Mouse (Mus musculus): ENCODE measurements around the gene Olfr259. TPM values are rescaled to one million over a fixed set of nuclear protein-coding genes. Genes with fewer than 3 reads are reported as not detected.

Gene Olfr259
- polyA plus RNA-seq (2014; fragmentation: Nextera tagmentation; extraction: Ambion mirVana), result not detected in 2 replicates

DNA sequence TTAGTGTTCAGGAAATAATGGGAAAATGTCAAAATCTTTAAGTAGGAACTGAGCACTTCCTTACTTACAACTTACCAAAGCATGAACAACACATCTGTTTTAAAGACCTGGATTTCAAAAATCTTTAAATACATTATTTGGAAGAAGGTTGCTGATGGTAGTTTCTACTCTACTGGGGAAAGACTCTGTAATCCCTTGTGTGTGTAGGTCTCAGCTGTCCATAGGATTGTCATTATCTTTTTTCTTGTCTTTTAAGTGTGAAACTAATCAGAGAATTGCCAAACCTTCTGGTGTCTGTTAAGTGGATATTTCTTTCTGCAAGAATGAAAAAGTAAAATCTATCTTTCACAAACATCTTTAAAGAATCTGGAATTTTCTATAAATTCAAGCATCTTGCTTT, at the start of gene Olfr259:
TSS of gene Olfr259 (minus strand) at position 101 of the 400 bp plus-strand sequence.
- DNase-seq (ENCODE audit: low spot score) (no peak), ATAC-seq (ENCODE audit: insufficient read depth, low FRiP score, low TSS enrichment) (no peak)
- Histone ChIP-seq H3K9me3 (ENCODE audit: control insufficient read depth, low read length) (no peaks in the 10 kb centered on the region), H3K27ac (ENCODE audit: low read depth, low read length) (no peak within 1 kb of the TSS), H3K36me3 (ENCODE audit: control insufficient read depth, insufficient read depth, low read length) (no peaks in the 10 kb centered on the region), H3K4me1 (ENCODE audit: control insufficient read depth, insufficient read depth, low read length) (no peaks in the 10 kb centered on the region), H3K9ac (ENCODE audit: low read length) (no peak within 1 kb of the TSS), H3K27me3 (ENCODE audit: control insufficient read depth, insufficient read depth, low read length) (no peaks in the 10 kb centered on the region), H3K4me2 (ENCODE audit: low read depth) (no peak within 1 kb of the TSS), H3K4me3 (ENCODE audit: low read depth, low read length) (no peak within 1 kb of the TSS)

DNA sequence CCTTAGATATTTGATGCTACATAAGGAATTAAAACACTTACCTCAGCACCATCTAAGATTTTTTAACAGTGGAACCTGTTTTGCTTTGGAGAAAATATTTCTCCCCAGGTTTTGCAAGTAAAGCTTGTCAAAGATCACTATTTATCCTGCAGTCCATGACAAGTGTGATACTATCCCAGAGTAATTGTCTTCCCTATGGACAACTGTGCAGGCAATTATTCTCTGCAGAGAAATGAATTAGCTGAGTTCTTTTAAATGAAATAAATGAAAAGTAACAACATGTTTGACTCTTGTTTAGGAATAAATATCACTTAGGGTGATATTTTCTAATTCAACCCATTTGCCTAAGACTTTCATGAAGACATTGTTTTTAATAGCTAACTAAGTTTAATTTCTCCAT, 38.2 kb upstream of the Olfr259 start, which contains the start of gene Olfr1111:
TSS of gene Olfr1111 (minus strand) at position 101 of the 400 bp plus-strand sequence.
- no peak for ATAC-seq (ENCODE audit: insufficient read depth, low FRiP score, low TSS enrichment)
- H3K4me1 ChIP-seq (ENCODE audit: control insufficient read depth, insufficient read depth, low read length), result no peaks in the 10 kb centered on the region
- H3K9me3 ChIP-seq (ENCODE audit: control insufficient read depth, low read length), result no peaks in the 10 kb centered on the region
- no peak within 1 kb of the TSS for H3K4me3 ChIP-seq (ENCODE audit: low read depth, low read length)
- H3K27ac ChIP-seq (ENCODE audit: low read depth, low read length), result no peak within 1 kb of the TSS
- no peaks in the 10 kb centered on the region for H3K27me3 ChIP-seq (ENCODE audit: control insufficient read depth, insufficient read depth, low read length)
- DNase-seq (ENCODE audit: low spot score), result no peak
- H3K4me2 ChIP-seq (ENCODE audit: low read depth), result no peak within 1 kb of the TSS
- no peak within 1 kb of the TSS for H3K9ac ChIP-seq (ENCODE audit: low read length)
- H3K36me3 ChIP-seq (ENCODE audit: control insufficient read depth, insufficient read depth, low read length), result no peaks in the 10 kb centered on the region

DNA sequence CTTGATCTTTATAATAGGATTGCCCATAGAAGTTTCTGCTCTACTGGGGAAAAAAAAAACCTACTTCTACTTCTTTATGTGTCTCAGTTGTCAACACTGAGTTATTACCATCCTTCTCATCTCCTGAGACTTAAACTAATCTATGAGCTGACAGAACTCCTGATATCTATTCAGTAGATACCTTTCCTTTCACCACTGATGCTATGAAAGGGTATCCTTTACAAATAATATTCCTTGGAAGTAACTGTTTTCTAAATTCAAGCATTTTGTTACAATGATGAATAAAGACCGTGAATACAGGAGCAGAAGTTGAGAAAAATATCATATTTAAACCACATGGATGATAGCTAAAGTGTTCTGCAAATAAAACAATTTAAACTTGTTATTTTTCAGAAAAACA, 25.8 kb upstream of the Olfr259 start, which contains the start of gene Olfr1110:
TSS of gene Olfr1110 (minus strand) at position 101 of the 400 bp plus-strand sequence.
- Histone ChIP-seq H3K4me2 (ENCODE audit: low read depth) (no peak within 1 kb of the TSS), H3K27ac (ENCODE audit: low read depth, low read length) (no peak within 1 kb of the TSS), H3K4me3 (ENCODE audit: low read depth, low read length) (no peak within 1 kb of the TSS), H3K4me1 (ENCODE audit: control insufficient read depth, insufficient read depth, low read length) (no peaks in the 10 kb centered on the region), H3K9me3 (ENCODE audit: control insufficient read depth, low read length) (no peaks in the 10 kb centered on the region), H3K36me3 (ENCODE audit: control insufficient read depth, insufficient read depth, low read length) (no peaks in the 10 kb centered on the region), H3K27me3 (ENCODE audit: control insufficient read depth, insufficient read depth, low read length) (no peaks in the 10 kb centered on the region), H3K9ac (ENCODE audit: low read length) (no peak within 1 kb of the TSS)
- DNase-seq (ENCODE audit: low spot score), result no peak
- WGBS, result 85% methylated on average over 1 of the region's 1 CpGs
- ATAC-seq (ENCODE audit: insufficient read depth, low FRiP score, low TSS enrichment), result no peak

DNA sequence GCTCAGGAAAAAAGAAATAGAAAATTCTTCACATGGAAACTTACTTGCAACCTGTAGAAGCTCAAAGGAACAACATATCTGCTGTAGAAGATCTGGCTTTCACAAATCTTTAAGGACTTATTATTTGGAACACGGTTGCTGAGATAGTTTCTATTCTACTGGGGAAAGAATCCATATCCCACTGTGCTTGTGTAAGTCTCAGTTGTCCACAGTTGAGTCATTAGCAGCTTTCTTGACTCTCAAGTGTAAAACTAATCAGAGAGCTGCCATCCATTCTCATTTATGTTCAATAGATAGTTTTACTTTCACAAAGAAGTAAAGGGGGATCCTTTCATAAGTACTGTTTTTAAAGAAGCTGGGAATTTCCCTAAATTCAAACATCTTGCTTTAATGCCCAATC, 18.5 kb downstream of the Olfr259 start, which contains the start of gene Olfr1109:
TSS of gene Olfr1109 (minus strand) at position 101 of the 400 bp plus-strand sequence.
- ATAC-seq (ENCODE audit: insufficient read depth, low FRiP score, low TSS enrichment) (no peak), DNase-seq (ENCODE audit: low spot score) (no peak)
- Histone ChIP-seq H3K9ac (ENCODE audit: low read length) (no peak within 1 kb of the TSS), H3K27me3 (ENCODE audit: control insufficient read depth, insufficient read depth, low read length) (no peaks in the 10 kb centered on the region), H3K4me2 (ENCODE audit: low read depth) (no peak within 1 kb of the TSS), H3K27ac (ENCODE audit: low read depth, low read length) (no peak within 1 kb of the TSS), H3K4me3 (ENCODE audit: low read depth, low read length) (no peak within 1 kb of the TSS), H3K4me1 (ENCODE audit: control insufficient read depth, insufficient read depth, low read length) (no peaks in the 10 kb centered on the region), H3K36me3 (ENCODE audit: control insufficient read depth, insufficient read depth, low read length) (no peaks in the 10 kb centered on the region), H3K9me3 (ENCODE audit: control insufficient read depth, low read length) (no peaks in the 10 kb centered on the region)
- WGBS, result 77% methylated on average over 1 of the region's 1 CpGs

DNA sequence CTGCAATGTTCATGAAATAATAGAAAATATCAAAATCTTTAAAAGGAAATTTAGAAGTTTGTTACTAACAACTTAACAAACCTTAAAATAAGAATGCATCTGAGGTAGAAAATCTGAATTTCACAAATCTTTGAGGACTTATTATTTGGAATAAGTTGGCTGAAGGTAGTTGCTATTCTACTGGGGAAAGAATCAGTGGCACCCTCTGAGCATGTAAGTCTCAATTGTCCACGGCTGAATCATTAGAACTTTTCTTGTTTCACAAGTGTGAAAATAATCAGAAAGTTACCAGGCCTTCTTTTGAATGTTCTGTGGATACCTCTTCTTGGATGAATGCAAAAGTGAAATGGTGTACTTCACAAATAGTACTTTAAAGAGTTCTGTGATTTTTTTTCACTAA, 38.6 kb downstream of the Olfr259 start, which contains the start of gene Olfr1107:
TSS of gene Olfr1107 (minus strand) at position 101 of the 400 bp plus-strand sequence.
- no peak for ATAC-seq (ENCODE audit: insufficient read depth, low FRiP score, low TSS enrichment)
- H3K27ac ChIP-seq (ENCODE audit: low read depth, low read length), result no peak within 1 kb of the TSS
- 71% methylated on average over 1 of the region's 1 CpGs for WGBS

More for the DNA sequence above, 38.6 kb downstream of the Olfr259 start, which contains the start of gene Olfr1107:
- H3K9ac ChIP-seq (ENCODE audit: low read length), result no peak within 1 kb of the TSS
- no peak within 1 kb of the TSS for H3K4me3 ChIP-seq (ENCODE audit: low read depth, low read length)
- H3K27me3 ChIP-seq (ENCODE audit: control insufficient read depth, insufficient read depth, low read length), result no peaks in the 10 kb centered on the region
- H3K9me3 ChIP-seq (ENCODE audit: control insufficient read depth, low read length), result no peaks in the 10 kb centered on the region
- no peaks in the 10 kb centered on the region for H3K36me3 ChIP-seq (ENCODE audit: control insufficient read depth, insufficient read depth, low read length)
- no peak within 1 kb of the TSS for H3K4me2 ChIP-seq (ENCODE audit: low read depth)
- DNase-seq (ENCODE audit: low spot score), result no peak
- H3K4me1 ChIP-seq (ENCODE audit: control insufficient read depth, insufficient read depth, low read length), result no peaks in the 10 kb centered on the region

Other genes with a start within 250 kb of the Olfr259 start
- gene Gm13723, start 239.8 kb downstream of the Olfr259 start, polyA plus RNA-seq (2014; fragmentation: Nextera tagmentation; extraction: Ambion mirVana), result not detected in 2 replicates
- not detected in 2 replicates for gene Olfr1097, start 222.4 kb downstream of the Olfr259 start, polyA plus RNA-seq (2014; fragmentation: Nextera tagmentation; extraction: Ambion mirVana)
- not detected in 2 replicates for gene Olfr1098, start 190.0 kb downstream of the Olfr259 start, polyA plus RNA-seq (2014; fragmentation: Nextera tagmentation; extraction: Ambion mirVana)
- not detected in 2 replicates for gene Olfr1099, start 153.9 kb downstream of the Olfr259 start, polyA plus RNA-seq (2014; fragmentation: Nextera tagmentation; extraction: Ambion mirVana)
- not detected in 2 replicates for gene Olfr1100, start 134.6 kb downstream of the Olfr259 start, polyA plus RNA-seq (2014; fragmentation: Nextera tagmentation; extraction: Ambion mirVana)
- not detected in 2 replicates for gene Olfr1101, start 123.3 kb downstream of the Olfr259 start, polyA plus RNA-seq (2014; fragmentation: Nextera tagmentation; extraction: Ambion mirVana)
- gene Olfr1102, start 116.2 kb downstream of the Olfr259 start, polyA plus RNA-seq (2014; fragmentation: Nextera tagmentation; extraction: Ambion mirVana), result not detected in 2 replicates
- not detected in 2 replicates for gene Olfr1104, start 87.5 kb downstream of the Olfr259 start, polyA plus RNA-seq (2014; fragmentation: Nextera tagmentation; extraction: Ambion mirVana)
- gene Olfr1105, start 78.0 kb downstream of the Olfr259 start, polyA plus RNA-seq (2014; fragmentation: Nextera tagmentation; extraction: Ambion mirVana), result not detected in 2 replicates
- gene Olfr1106, start 62.3 kb downstream of the Olfr259 start, polyA plus RNA-seq (2014; fragmentation: Nextera tagmentation; extraction: Ambion mirVana), result not detected in 2 replicates
- not detected in 2 replicates for gene Olfr1107, start 38.8 kb downstream of the Olfr259 start, polyA plus RNA-seq (2014; fragmentation: Nextera tagmentation; extraction: Ambion mirVana)
- not detected in 2 replicates for gene Olfr1109, start 18.6 kb downstream of the Olfr259 start, polyA plus RNA-seq (2014; fragmentation: Nextera tagmentation; extraction: Ambion mirVana)
- not detected in 2 replicates for gene Olfr1110, start 25.7 kb upstream of the Olfr259 start, polyA plus RNA-seq (2014; fragmentation: Nextera tagmentation; extraction: Ambion mirVana)
- gene Olfr1111, start 38.1 kb upstream of the Olfr259 start, polyA plus RNA-seq (2014; fragmentation: Nextera tagmentation; extraction: Ambion mirVana), result not detected in 2 replicates
- gene Olfr1112, start 73.2 kb upstream of the Olfr259 start, polyA plus RNA-seq (2014; fragmentation: Nextera tagmentation; extraction: Ambion mirVana), result not detected in 2 replicates
- not detected in 2 replicates for gene Olfr1113, start 94.4 kb upstream of the Olfr259 start, polyA plus RNA-seq (2014; fragmentation: Nextera tagmentation; extraction: Ambion mirVana)
- gene Olfr1115, start 133.4 kb upstream of the Olfr259 start, polyA plus RNA-seq (2014; fragmentation: Nextera tagmentation; extraction: Ambion mirVana), result not detected in 2 replicates
- gene Olfr1116, start 153.0 kb upstream of the Olfr259 start, polyA plus RNA-seq (2014; fragmentation: Nextera tagmentation; extraction: Ambion mirVana), result not detected in 2 replicates
- gene Olfr1118, start 193.0 kb upstream of the Olfr259 start, polyA plus RNA-seq (2014; fragmentation: Nextera tagmentation; extraction: Ambion mirVana), result not detected in 2 replicates
- gene Olfr1120, start 240.2 kb upstream of the Olfr259 start, polyA plus RNA-seq (2014; fragmentation: Nextera tagmentation; extraction: Ambion mirVana), result not detected in 2 replicates